Mouse (Mus musculus): ENCODE results near the gene Sh3gl1.

Sh3gl1 gene

GRCm38 (mm10) chr17:55999794-56000499, 36.5 kb downstream of the Sh3gl1 start:
- no peak for DNase-seq (ENCODE audit: low spot score in 2 of 2)

DNA sequence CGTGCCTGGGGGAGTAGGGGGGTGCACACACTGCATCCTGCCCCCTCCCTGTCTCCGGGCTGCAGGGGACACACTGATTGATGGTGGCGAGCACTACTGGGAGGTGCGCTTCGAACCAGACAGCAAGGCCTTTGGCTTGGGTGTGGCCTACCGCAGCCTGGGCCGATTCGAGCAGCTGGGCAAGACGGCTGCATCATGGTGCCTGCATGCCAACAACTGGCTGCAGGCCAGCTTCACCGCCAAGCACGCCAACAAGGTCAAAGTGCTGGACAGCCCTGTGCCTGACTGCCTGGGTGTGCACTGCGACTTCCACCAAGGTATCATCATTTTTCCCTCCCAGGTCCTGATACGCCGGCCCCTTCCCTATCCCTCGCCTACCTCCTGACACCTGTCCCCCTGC, 40.4 kb downstream of the Sh3gl1 start:
- no peak for DNase-seq (ENCODE audit: low spot score in 2 of 2)

DNA sequence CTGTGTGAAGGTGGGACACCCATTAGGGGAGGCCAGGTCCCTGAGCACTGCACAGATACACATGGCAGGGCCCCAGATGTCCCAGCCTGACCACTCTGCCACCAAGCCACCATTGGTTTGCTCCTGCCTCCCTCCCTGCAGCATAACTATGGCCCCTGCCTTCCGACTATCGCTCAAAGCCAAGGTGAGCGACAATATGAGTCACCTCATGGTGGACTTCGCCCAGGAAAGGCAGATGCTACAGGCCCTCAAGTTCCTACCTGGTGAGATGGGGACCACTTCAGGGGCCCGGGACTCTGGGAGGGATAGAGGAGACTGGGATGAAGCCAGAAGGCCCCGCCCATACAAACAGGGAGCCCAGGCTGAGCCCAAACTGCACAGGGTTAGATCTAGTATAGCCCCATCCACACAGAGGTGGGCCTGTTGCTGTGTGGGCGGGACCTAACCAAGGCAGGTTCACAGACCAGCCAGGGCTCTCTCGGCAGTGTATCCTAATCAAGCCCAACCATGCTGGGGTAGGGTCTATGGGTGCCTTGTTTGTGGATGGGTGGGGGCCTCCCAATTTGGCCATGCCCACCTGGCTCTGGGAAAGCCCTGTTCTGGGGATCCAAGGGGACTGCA, 46.0 kb downstream of the Sh3gl1 start:
- DNase-seq (ENCODE audit: low spot score in 2 of 2): no peak

GRCm38 (mm10) chr17:55986030-55986961, 50.1 kb downstream of the Sh3gl1 start, which contains the start of gene Fsd1:
TSS of gene Fsd1 (plus strand) at chr17:55986509.
- DNase-seq (ENCODE audit: low spot score in 2 of 2): peak; percentile 92 to 93

DNA sequence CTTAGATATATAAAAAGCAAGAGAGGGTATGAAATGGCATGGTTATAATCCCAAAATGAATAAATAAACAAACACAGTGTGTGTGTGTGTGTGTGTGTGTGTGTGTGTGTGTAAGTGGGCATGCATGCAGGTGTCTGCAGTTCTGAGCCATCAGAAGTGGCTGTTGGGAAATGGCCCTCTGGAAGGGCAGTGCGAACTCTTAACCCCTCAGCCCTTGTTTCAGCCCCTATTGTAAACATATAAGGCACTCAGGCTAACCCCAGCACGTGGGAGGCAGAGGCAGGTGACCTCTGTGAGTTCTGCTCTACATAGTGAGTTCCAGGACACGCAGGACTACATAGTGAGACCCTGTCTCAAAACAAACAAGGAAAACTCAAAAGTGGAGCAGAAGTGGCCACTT, 59.1 kb downstream of the Sh3gl1 start:
- no peak for DNase-seq (ENCODE audit: low spot score in 2 of 2)

- peak; percentile 77 to 86 for DNase-seq (ENCODE audit: low spot score in 2 of 2)
Measured at GRCm38 (mm10) chr17:55976255-55976862, 60.1 kb downstream of the Sh3gl1 start.

DNA sequence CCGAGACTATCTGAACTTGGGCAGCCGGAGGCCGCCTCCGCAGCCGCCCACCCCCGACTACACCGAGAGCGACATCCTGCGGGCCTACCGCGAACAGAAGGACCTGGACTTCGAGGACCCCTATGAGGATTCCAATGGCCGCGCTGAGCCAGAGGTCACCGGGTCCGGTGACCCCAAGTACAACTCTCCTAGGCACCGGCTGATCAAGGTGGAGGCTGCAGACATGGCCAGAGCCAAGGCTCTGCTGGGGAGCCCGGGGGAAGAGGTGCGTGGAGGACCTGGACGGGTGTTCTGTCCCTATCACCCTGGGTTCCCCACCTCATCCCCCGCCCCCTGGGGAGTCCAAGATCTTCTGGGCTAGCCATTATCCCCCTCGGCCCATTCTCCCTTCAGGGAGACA, 65.0 kb downstream of the Sh3gl1 start:
- no peak for DNase-seq (ENCODE audit: low spot score in 2 of 2)

- peak; percentile 62 to 68 for DNase-seq (ENCODE audit: low spot score in 2 of 2)
Measured at GRCm38 (mm10) chr17:55969966-55970891, 66.2 kb downstream of the Sh3gl1 start, which contains the start of gene Shd. TSS of gene Shd (plus strand) at chr17:55970467.

- DNase-seq (ENCODE audit: low spot score in 2 of 2): peak; percentile 75 to 80
Measured at GRCm38 (mm10) chr17:55969560-55969959, 66.9 kb downstream of the Sh3gl1 start.

DNA sequence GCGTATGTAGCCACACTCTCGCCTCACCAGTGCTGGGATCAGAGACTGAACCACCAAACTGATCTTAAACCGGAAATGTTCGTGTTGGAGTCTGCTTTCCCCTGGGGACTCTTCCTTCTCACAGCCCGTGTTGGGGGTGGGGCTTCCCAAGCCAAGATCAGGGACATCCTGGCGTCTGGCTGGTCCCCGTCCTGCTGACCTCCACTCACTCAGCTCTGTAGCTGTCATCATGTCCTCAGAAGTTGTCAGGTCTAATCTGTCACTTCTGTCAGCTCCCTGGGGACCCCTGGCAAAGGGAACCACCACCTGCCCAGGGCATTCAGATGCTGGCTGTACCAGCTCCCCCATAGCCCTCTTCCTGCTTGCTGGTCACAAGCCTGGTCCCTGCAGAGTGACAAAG, 68.2 kb downstream of the Sh3gl1 start:
- no peak for DNase-seq (ENCODE audit: low spot score in 2 of 2)

- DNase-seq (ENCODE audit: low spot score in 2 of 2): peak in 1 of 2 experiments; percentile 33
Measured at GRCm38 (mm10) chr17:55967186-55967585, 69.2 kb downstream of the Sh3gl1 start.

All from right cerebral cortex, postnatal 10 days (tissue).